Mouse (Mus musculus) kidney, embryonic 16.5 days (tissue): ENCODE results near the gene Sys1. TPM values are rescaled to one million over a fixed set of nuclear protein-coding genes. Genes with fewer than 3 reads are reported as not detected.
A peak's percentile ranks its signal among the peaks of the same experiment; 100 is the strongest.

Source experiments
- ATAC-seq: fragments of 200-750 bp; cut with Nextera tagmentation; 2 replicates; pipeline ENCODE4 v1.8.0; 2017; ENCODE audit warnings: moderate TSS enrichment; ENCODE audit not compliant: low FRiP score, low TSS enrichment
- H3K27ac ChIP-seq: fragments of 300-500 bp; sonication (generic); 2 replicates; pipeline ENCODE4 v1.5.1; 2014; ENCODE audit warnings: low read length
- H3K27me3 ChIP-seq: fragments of 300-500 bp; sonication (generic); 2 replicates; pipeline ENCODE4 v1.6.1; 2014; ENCODE audit warnings: low read length, control low read depth, mixed read lengths; ENCODE audit not compliant: insufficient read depth
- H3K36me3 ChIP-seq: fragments of 300-500 bp; sonication (generic); 2 replicates; pipeline ENCODE4 v1.6.1; 2014; ENCODE audit warnings: low read length, control low read depth, mixed read lengths; ENCODE audit not compliant: insufficient read depth
- H3K4me1 ChIP-seq: fragments of 300-500 bp; sonication (generic); 2 replicates; pipeline ENCODE4 v1.6.1; 2014; ENCODE audit warnings: low read length, control low read depth, mixed read lengths; ENCODE audit not compliant: insufficient read depth
- H3K4me2 ChIP-seq: fragments of 300-500 bp; sonication (generic); replicated peaks from 2 replicates; pipeline ENCODE4 v1.6.1; 2014; ENCODE audit warnings: low read depth, low read length
- H3K4me3 ChIP-seq: fragments of 300-500 bp; sonication (generic); 2 replicates; pipeline ENCODE4 v1.5.1; 2014; ENCODE audit warnings: mild to moderate bottlenecking, low read length
- H3K9ac ChIP-seq: fragments of 300-500 bp; sonication (generic); replicated peaks from 2 replicates; pipeline ENCODE4 v1.6.1; 2014; ENCODE audit warnings: low read length
- H3K9me3 ChIP-seq: fragments of 300-500 bp; sonication (generic); 2 replicates; pipeline ENCODE4 v1.6.1; 2016; ENCODE audit warnings: low read length, control low read depth
- WGBS: fragments of 180-500 bp; shearing (Covaris S2); extraction: QIAGEN DNeasy Blood & Tissue Kit; methylation state at CpG from one replicate; pipeline ENCODE4 v1.1.7; 2014; 5-methylcytosine and 5-hydroxymethylcytosine counted together
- polyA plus RNA-seq: library from polyadenylated mRNA; unstranded; fragments of >200 nt; fragmentation: Nextera tagmentation; extraction: Ambion mirVana; gene quantifications from 2 replicates; pipeline ENCODE4 v1.2.1, GENCODE M21; 2015

The Sys1 gene
- polyA plus RNA-seq, 1 experiment from 2014 or later, result 67.0 TPM

DNA sequence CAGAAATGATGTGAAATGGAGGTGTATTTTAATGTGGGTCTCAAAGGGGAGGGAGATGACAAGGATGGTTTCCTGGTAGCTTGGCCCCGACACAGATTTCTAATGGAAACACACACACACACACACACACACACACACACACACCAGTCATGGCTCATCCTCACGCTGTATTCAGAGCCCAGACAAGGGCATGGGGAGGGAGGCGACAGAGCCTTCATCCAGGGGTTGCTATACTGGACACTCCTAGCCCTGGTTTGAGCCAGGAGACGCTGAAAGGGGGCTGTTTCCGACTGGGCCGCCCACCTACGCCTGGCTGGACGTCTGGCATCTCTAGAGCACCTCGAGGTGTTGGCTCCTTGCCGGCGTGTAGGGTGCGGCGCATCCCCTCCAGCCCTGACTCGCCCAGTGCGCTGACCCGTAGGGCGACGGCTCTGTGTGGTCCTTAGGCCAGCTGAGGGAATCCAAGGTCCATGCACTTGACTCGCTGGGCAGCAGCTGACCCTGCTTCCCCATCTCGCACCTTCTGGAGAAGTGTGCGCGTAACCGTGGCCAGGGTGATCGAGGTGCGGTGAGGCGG is 29.0 kb downstream of the Sys1 start, which contains the start of gene Dbndd2:
TSS of gene Dbndd2 (plus strand) at position 426 of the 577 bp plus-strand sequence.
- Histone ChIP-seq H3K9me3 (no peaks in the 10 kb centered on the region), H3K4me2 (peak within 1 kb of the TSS; percentile 82), H3K4me1 (peaks cover 18% of the 10 kb centered on the region), H3K27ac (0 out of 2 replicates have a peak within 1 kb of the TSS, but pooled peaks have one; percentile 15), H3K9ac (peak within 1 kb of the TSS; percentile 67), H3K4me3 (peak within 1 kb of the TSS; percentile 58), H3K27me3 (peaks cover 4% of the 10 kb centered on the region), H3K36me3 (peaks cover 6% of the 10 kb centered on the region; the same call in 1 of the 2 replicates)
- WGBS, result 1% methylated on average over 26 of the region's 26 CpGs
- ATAC-seq, result peak; percentile 76

GRCm38 (mm10) chr2:164486258-164487114 is 29.7 kb downstream of the Sys1 start:
- peak; percentile 52 for ATAC-seq
- Histone ChIP-seq H3K27ac (no peak overlapping the region), H3K4me3 (peak overlapping the region; percentile 58), H3K9me3 (no peaks in the 10 kb centered on the region), H3K9ac (peak overlapping the region; percentile 67), H3K36me3 (peaks cover 6% of the 10 kb centered on the region; the same call in 1 of the 2 replicates), H3K4me1 (peaks cover 18% of the 10 kb centered on the region), H3K4me2 (peak overlapping the region; percentile 82), H3K27me3 (peaks cover 4% of the 10 kb centered on the region)
- under 1% methylated on average over 77 of the region's 90 CpGs for WGBS

GRCm38 (mm10) chr2:164487115-164487527 is 30.4 kb downstream of the Sys1 start:
- no peak overlapping the region for H3K27ac ChIP-seq
- H3K36me3 ChIP-seq, result peaks cover 6% of the 10 kb centered on the region; the same call in 1 of the 2 replicates
- peak; percentile 32; the same call in 1 of the 2 replicates for ATAC-seq
- H3K4me1 ChIP-seq, result peaks cover 18% of the 10 kb centered on the region
- peak overlapping the region; percentile 58 for H3K4me3 ChIP-seq
- H3K4me2 ChIP-seq, result peak overlapping the region; percentile 82
- H3K27me3 ChIP-seq, result peaks cover 4% of the 10 kb centered on the region
- H3K9me3 ChIP-seq, result no peaks in the 10 kb centered on the region
- H3K9ac ChIP-seq, result peak overlapping the region; percentile 67
- 7% methylated on average over 11 of the region's 11 CpGs for WGBS

GRCm38 (mm10) chr2:164487812-164488211 is 31.0 kb downstream of the Sys1 start:
- no peak for ATAC-seq
- Histone ChIP-seq H3K9me3 (no peaks in the 10 kb centered on the region), H3K36me3 (peaks cover 6% of the 10 kb centered on the region; the same call in 1 of the 2 replicates), H3K4me1 (peaks cover 18% of the 10 kb centered on the region), H3K27ac (no peak overlapping the region), H3K4me3 (no peak overlapping the region), H3K9ac (no peak overlapping the region), H3K4me2 (no peak overlapping the region), H3K27me3 (peaks cover 4% of the 10 kb centered on the region)
- 77% methylated on average over 9 of the region's 9 CpGs for WGBS

DNA sequence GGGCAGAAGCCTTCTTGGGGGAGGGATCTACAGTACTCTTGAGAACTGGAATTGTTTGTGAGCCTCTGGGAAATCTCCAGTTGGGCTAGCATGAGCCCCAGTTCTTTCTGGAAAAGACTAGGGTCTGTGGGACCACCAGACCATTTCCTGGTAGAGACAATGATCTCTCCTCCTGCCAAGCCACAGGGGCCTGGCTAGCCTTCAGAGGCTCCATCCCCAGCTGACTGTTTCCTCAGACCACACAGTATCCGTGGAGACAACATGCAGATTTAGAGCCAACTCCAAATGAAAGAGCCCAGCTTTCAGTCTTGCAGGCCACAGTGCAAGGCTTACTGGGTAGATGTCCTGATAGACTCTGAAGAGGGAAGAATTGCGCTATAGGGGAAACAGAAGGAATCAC is 37.4 kb downstream of the Sys1 start:
- H3K9me3 ChIP-seq, result no peaks in the 10 kb centered on the region
- H3K4me3 ChIP-seq, result no peak overlapping the region
- no peak for ATAC-seq

DNA sequence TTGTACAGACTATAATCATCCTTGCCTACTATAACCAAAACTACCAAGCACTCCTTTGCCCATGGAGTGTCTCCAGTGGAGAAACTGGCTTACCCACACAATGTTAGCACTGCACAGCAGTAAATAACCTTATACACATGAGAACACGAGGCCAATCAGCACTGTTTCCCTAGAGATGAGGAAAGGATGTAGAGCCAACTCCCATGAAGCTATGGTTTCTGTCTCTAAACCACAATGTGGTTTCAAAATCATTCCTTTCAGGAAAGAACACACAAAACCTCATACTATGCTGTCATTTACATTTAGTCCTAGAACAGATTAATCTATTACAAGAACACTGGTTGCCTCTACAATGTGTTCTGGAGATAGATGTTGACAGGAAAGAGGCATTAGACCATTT is 39.6 kb downstream of the Sys1 start:
- H3K4me2 ChIP-seq, result no peak overlapping the region

More for the DNA sequence above, 37.4 kb downstream of the Sys1 start:
- Histone ChIP-seq H3K9ac (no peak overlapping the region), H3K4me1 (peaks cover 13% of the 10 kb centered on the region), H3K36me3 (peaks cover 6% of the 10 kb centered on the region; the same call in 1 of the 2 replicates), H3K27me3 (no peaks in the 10 kb centered on the region), H3K4me2 (no peak overlapping the region), H3K27ac (no peak overlapping the region)
- 54% methylated on average over 2 of the region's 2 CpGs for WGBS

GRCm38 (mm10) chr2:164496847-164497690 is 40.3 kb downstream of the Sys1 start, which contains the start of gene Pigt:
Gene Pigt (plus strand): TSS chr2:164497520.
- Histone ChIP-seq H3K9me3 (no peaks in the 10 kb centered on the region), H3K4me1 (peaks cover 13% of the 10 kb centered on the region), H3K27me3 (no peaks in the 10 kb centered on the region), H3K36me3 (peaks cover 15% of the 10 kb centered on the region), H3K4me3 (peak within 1 kb of the TSS; percentile 88), H3K9ac (peak within 1 kb of the TSS; percentile 82), H3K4me2 (peak within 1 kb of the TSS; percentile 84), H3K27ac (peak within 1 kb of the TSS; percentile 53)
- peak; percentile 93 for ATAC-seq
- WGBS, result 4% methylated on average over 43 of the region's 43 CpGs

More for the DNA sequence above, 39.6 kb downstream of the Sys1 start:
- Histone ChIP-seq H3K9me3 (no peaks in the 10 kb centered on the region), H3K27ac (no peak overlapping the region), H3K9ac (no peak overlapping the region), H3K4me3 (no peak overlapping the region), H3K27me3 (no peaks in the 10 kb centered on the region), H3K4me1 (peaks cover 13% of the 10 kb centered on the region), H3K36me3 (peaks cover 9% of the 10 kb centered on the region; the same call in 1 of the 2 replicates)
- ATAC-seq, result no peak
- 53% methylated on average over 1 of the region's 1 CpGs for WGBS

DNA sequence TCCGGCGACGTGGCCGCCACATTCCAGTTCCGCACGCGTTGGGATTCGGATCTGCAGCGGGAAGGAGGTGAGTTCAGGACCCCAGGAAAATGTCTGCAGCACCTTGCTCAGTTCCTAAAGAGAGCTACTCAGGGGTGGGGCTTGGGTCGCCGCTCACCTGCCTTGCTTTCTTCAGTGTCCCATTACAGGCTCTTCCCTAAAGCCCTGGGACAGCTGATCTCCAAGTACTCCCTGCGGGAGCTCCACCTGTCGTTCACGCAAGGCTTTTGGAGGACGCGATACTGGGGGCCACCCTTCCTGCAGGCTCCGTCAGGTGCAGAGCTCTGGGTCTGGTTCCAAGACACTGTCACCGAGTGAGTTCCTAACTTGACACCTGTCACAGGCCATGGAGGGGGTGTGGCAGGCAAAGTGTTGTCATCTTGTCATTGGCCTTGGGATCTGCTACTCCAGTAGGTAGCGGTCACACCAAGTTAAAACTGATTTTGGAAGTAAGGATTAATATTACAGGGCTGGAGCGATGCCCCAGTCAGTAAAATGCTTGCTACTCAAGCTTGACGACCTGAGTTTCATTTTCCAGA is 41.0 kb downstream of the Sys1 start:
- Histone ChIP-seq H3K4me3 (peak overlapping the region; percentile 88), H3K9me3 (no peaks in the 10 kb centered on the region), H3K27ac (0 out of 2 replicates have a peak overlapping the region, but pooled peaks have one; percentile 15), H3K4me1 (peaks cover 13% of the 10 kb centered on the region), H3K27me3 (no peaks in the 10 kb centered on the region), H3K9ac (peak overlapping the region; percentile 82), H3K4me2 (peak overlapping the region; percentile 84), H3K36me3 (peaks cover 22% of the 10 kb centered on the region)
- ATAC-seq, result peak; percentile 49
- WGBS, result 5% methylated on average over 21 of the region's 21 CpGs

- Histone ChIP-seq H3K9me3 (peaks cover 5% of the 10 kb centered on the region; the same call in 1 of the 2 replicates), H3K27me3 (no peaks in the 10 kb centered on the region), H3K4me2 (no peak overlapping the region), H3K9ac (no peak overlapping the region), H3K27ac (no peak overlapping the region), H3K4me3 (no peak overlapping the region), H3K36me3 (peaks cover 36% of the 10 kb centered on the region), H3K4me1 (peaks cover 13% of the 10 kb centered on the region)
- 83% methylated on average over 5 of the region's 5 CpGs for WGBS
- ATAC-seq, result no peak
Measured at GRCm38 (mm10) chr2:164499317-164499716, 42.6 kb downstream of the Sys1 start.
